Mouse (Mus musculus): ENCODE measurements around the gene Vangl1.

DNA sequence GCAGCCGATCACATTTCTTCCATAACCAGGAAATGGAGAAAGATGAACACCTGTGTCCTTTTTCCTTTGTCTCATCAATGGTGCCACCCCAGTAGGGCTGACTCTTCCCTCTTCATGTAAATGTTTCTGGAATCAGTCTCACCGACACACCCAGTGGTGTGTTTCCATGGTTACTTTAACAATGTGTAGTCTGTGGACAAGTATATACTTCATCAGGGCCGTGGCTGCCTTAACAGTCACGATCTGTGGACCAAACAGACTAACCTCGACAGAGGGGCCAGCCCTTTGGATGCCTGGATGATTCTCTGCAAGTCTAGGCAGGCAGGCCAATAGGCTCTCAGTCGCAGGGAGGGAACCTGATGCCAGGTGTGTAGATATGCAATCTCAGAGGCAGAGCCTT is 8.4 kb upstream of the Vangl1 start:
- TF ChIP-seq CTCF (IDR thresholded peaks at IDR 0.05; ENCODE audit: control insufficient read depth, insufficient read depth, low read length) (no peak), POLR2A (IDR thresholded peaks at IDR 0.05; ENCODE audit: borderline replicate concordance, control insufficient read depth, low read depth, low read length) (no peak)

Data from bone marrow, adult 2 months (tissue).